ENCODE assay signal across 25 mouse cellular contexts in the genomic region with DNA sequence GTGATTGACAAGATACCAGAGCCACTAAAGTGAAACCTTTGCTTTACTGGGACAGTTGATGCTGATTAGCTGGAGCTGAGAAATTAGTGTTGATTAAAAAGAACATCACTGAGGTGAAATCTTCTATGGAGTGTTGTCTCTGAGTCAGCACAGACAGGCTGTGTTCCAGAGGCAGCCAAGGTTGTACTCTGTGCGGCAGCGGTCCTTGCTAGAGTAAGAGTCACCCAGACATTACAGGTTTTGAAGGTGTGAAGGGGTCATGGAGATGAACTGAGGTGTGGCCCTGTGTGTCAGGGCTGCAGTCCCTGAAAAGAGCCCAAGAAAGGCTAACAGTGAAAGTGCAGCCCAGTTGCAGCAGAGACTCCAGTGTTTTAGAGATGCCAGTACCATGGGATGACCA. TPM values are rescaled to one million over a fixed set of nuclear protein-coding genes. Genes with fewer than 3 reads are reported as not detected.
A peak's percentile ranks its signal among the peaks of the same experiment; 100 is the strongest.
DNase-seq lines count a peak whose midpoint lies in the region; ATAC-seq and TF ChIP-seq lines count a peak whose summit lies in the region.
"Had no signal": no experiment of that assay in that cellular context is flagged by ENCODE, and none has a peak within 500 bp of the region (broad histone marks: within the 10 kb centered on the region; RNA-seq: fewer than 3 reads in every experiment).

No protein-coding gene starts in this region.

- H3K4me2 ChIP-seq in CH12.LX (ENCODE audit: insufficient read depth, low read depth, poor library complexity, severe bottlenecking): 0 out of 2 replicates have a peak overlapping the region, but pooled peaks have one; percentile 27
- no peak overlapping the region for H3K4me2 ChIP-seq in midbrain, embryonic 14.5 days (ENCODE audit: low read length)
- H3K4me2 ChIP-seq: embryonic facial prominence, embryonic 13.5 days; embryonic facial prominence, embryonic 15.5 days; forebrain, embryonic 12.5 days had no signal

- DNase-seq in adrenal gland, adult 2 months: peak; percentile 41
- no peak for DNase-seq in adrenal gland, postnatal 4 days (ENCODE audit: low spot score in 2 of 2)
- DNase-seq in CH12.LX (ENCODE audit: extremely low read depth): no peak
- DNase-seq in adrenal gland, postnatal 14 days: peak; percentile 33
- DNase-seq in adrenal gland, postnatal 36 days: peak; percentile 25 to 31
- no peak for DNase-seq in neural tube, embryonic 10.5 days (ENCODE audit: extremely low spot score, low spot score)
- no peak for DNase-seq in midbrain, embryonic 14.5 days
- no peak for DNase-seq in spleen, adult 18-20 months
- DNase-seq: cerebellum, adult 11 months; cerebellum, adult 18-20 months; cerebellum, adult 8-10 months; cerebellum, adult 9-11 months; cerebellum, postnatal 14 days; cerebellum, postnatal 36 days; embryo, embryonic 11 days had no signal

- peaks cover 8 to 26% of the 10 kb centered on the region in 2 experiments for H3K4me1 ChIP-seq in CH12.LX (ENCODE audit: control insufficient read depth in 1 of 2, insufficient read depth in 2 of 2)
- no peaks in the 10 kb centered on the region for H3K4me1 ChIP-seq in midbrain, embryonic 14.5 days (ENCODE audit: control insufficient read depth, insufficient read depth, low read length)
- H3K4me1 ChIP-seq: embryonic facial prominence, embryonic 13.5 days; embryonic facial prominence, embryonic 15.5 days; forebrain, embryonic 10.5 days; forebrain, embryonic 12.5 days had no signal

- H3K4me3 ChIP-seq in CH12.LX (replicated peaks in 1 of 3; ENCODE audit: low read depth in 2 of 3, low read length in 2 of 3, poor library complexity in 1 of 3): no peak overlapping the region
- H3K4me3 ChIP-seq in midbrain, embryonic 14.5 days (replicated peaks; ENCODE audit: low read depth, low read length): no peak overlapping the region
- H3K4me3 ChIP-seq: embryonic facial prominence, embryonic 13.5 days; embryonic facial prominence, embryonic 15.5 days; erythroblast, embryonic 14.5 days; forebrain, embryonic 10.5 days; forebrain, embryonic 12.5 days had no signal

- TF ChIP-seq EP300 in CH12.LX (IDR thresholded peaks at IDR 0.05; ENCODE audit: low read length): no peak

- H3K9ac ChIP-seq in CH12.LX (ENCODE audit: insufficient read depth, low read depth): no peak overlapping the region
- no peak overlapping the region for H3K9ac ChIP-seq in midbrain, embryonic 14.5 days (replicated peaks; ENCODE audit: low read length)
- H3K9ac ChIP-seq: embryonic facial prominence, embryonic 13.5 days; embryonic facial prominence, embryonic 15.5 days; forebrain, embryonic 12.5 days had no signal

- no peaks in the 10 kb centered on the region for H3K79me2 ChIP-seq in CH12.LX (replicated peaks; ENCODE audit: control insufficient read depth, extremely low read depth, insufficient read depth, poor library complexity, severe bottlenecking)

- in situ Hi-C loops in CH12.LX (cut with MboI; ENCODE audit: low pct_ligation_motif_present, low pct_unique_long_range_greater_than_20kb, low sequenced_read_pairs): no loop called here

- no peak for TF ChIP-seq CTCF in CH12.LX (conservative IDR thresholded peaks at IDR 0.05 in 1 of 2, IDR thresholded peaks at IDR 0.05 in 1 of 2; ENCODE audit: low read depth in 2 of 2, low read length in 2 of 2)

- no peaks in the 10 kb centered on the region for H3K27me3 ChIP-seq in CH12.LX (replicated peaks)
- H3K27me3 ChIP-seq in midbrain, embryonic 14.5 days (ENCODE audit: control insufficient read depth, insufficient read depth, low read length): no peaks in the 10 kb centered on the region
- H3K27me3 ChIP-seq: embryonic facial prominence, embryonic 13.5 days; embryonic facial prominence, embryonic 15.5 days; forebrain, embryonic 12.5 days; Patski had no signal

- TF ChIP-seq RAD21 in CH12.LX (IDR thresholded peaks at IDR 0.05; ENCODE audit: low read depth, low read length): no peak

- no peaks in the 10 kb centered on the region for H3K36me3 ChIP-seq in CH12.LX (replicated peaks in 1 of 2; ENCODE audit: control insufficient read depth in 1 of 2, insufficient read depth in 1 of 2, low read length in 1 of 2)
- no peaks in the 10 kb centered on the region for H3K36me3 ChIP-seq in midbrain, embryonic 14.5 days (ENCODE audit: control insufficient read depth, insufficient read depth, low read length)
- H3K36me3 ChIP-seq: embryonic facial prominence, embryonic 13.5 days; embryonic facial prominence, embryonic 15.5 days; forebrain, embryonic 10.5 days; forebrain, embryonic 12.5 days; G1E had no signal

- ATAC-seq in midbrain, embryonic 14.5 days (ENCODE audit: low FRiP score, low TSS enrichment): no peak
- ATAC-seq: activated CD4-positive, CD25-positive, alpha-beta regulatory T cell, adult 4 months; forebrain, embryonic 14.5 days; forebrain, embryonic 16.5 days; Patski had no signal

- dilution Hi-C loops in CH12.LX (cut with MboI; ENCODE audit: extremely low pct_ligation_motif_present, extremely low pct_unique_long_range_greater_than_20kb, low sequenced_read_pairs): no loop called here

- no peak for TF ChIP-seq POLR2A in CH12.LX (IDR thresholded peaks at IDR 0.05; ENCODE audit: low read depth, low read length)

- H3K9me3 ChIP-seq in CH12.LX (replicated peaks; ENCODE audit: low read length): no peaks in the 10 kb centered on the region
- H3K9me3 ChIP-seq in midbrain, embryonic 14.5 days (ENCODE audit: control insufficient read depth, low read length): no peaks in the 10 kb centered on the region
- H3K9me3 ChIP-seq: embryonic facial prominence, embryonic 13.5 days; embryonic facial prominence, embryonic 15.5 days; forebrain, embryonic 10.5 days; forebrain, embryonic 12.5 days; G1E had no signal

- H3K27ac ChIP-seq in CH12.LX (ENCODE audit: insufficient read depth, low read depth): no peak overlapping the region
- H3K27ac ChIP-seq in midbrain, embryonic 14.5 days (replicated peaks; ENCODE audit: low read depth, low read length): no peak overlapping the region
- H3K27ac ChIP-seq: embryonic facial prominence, embryonic 13.5 days; embryonic facial prominence, embryonic 15.5 days; forebrain, embryonic 10.5 days; forebrain, embryonic 12.5 days had no signal

- 94% methylated on average over 2 of the region's 2 CpGs for WGBS in midbrain, embryonic 14.5 days

TF ChIP-seq in CH12.LX, 34 proteins besides CTCF, POLR2A, EP300 and RAD21:
- TF ChIP-seq USF1 (IDR thresholded peaks at IDR 0.05; ENCODE audit: low read depth, low read length) (no peak), MYC (IDR thresholded peaks at IDR 0.05; ENCODE audit: low read depth, low read length) (no peak), POLR2AphosphoS2 (IDR thresholded peaks at IDR 0.05; ENCODE audit: low read depth, low read length) (no peak), JUN (IDR thresholded peaks at IDR 0.05; ENCODE audit: insufficient read depth, low read depth, low read length) (no peak), MAFK (IDR thresholded peaks at IDR 0.05; ENCODE audit: insufficient replicate concordance, low read length) (no peak), IRF4 (IDR thresholded peaks at IDR 0.05; ENCODE audit: low read depth, low read length) (no peak), E2F4 (IDR thresholded peaks at IDR 0.05; ENCODE audit: insufficient replicate concordance, low read depth, low read length) (no peak), RCOR1 (conservative IDR thresholded peaks at IDR 0.05; ENCODE audit: low read depth, low read length) (no peak), BHLHE40 (IDR thresholded peaks at IDR 0.05; ENCODE audit: low read depth, low read length) (no peak), ELF1 (IDR thresholded peaks at IDR 0.05; ENCODE audit: low read depth, low read length) (no peak), CHD1 (IDR thresholded peaks at IDR 0.05; ENCODE audit: low read depth, low read length) (no peak), KAT2A (IDR thresholded peaks at IDR 0.05; ENCODE audit: insufficient replicate concordance, low read length) (no peak), TBP (conservative IDR thresholded peaks at IDR 0.05; ENCODE audit: low read depth, low read length) (no peak), UBTF (IDR thresholded peaks at IDR 0.05; ENCODE audit: low read depth, low read length) (no peak), HCFC1 (IDR thresholded peaks at IDR 0.05; ENCODE audit: low read depth, low read length) (no peak)
TF ChIP-seq in CH12.LX: peak in this region for 0.

RNA-seq across cellular contexts. Expression of gene Ywhaq, which starts 59.1 kb away (rescaled TPM):
- 100 to 1,000 TPM; 207 to 372 TPM for total RNA-seq in adrenal gland, adult 2 months (2021)
- polyA plus RNA-seq in adrenal gland, adult 2 months (2012; rRNA removed): 48.0 and 52.3 TPM in 2 replicates
- total RNA-seq in adrenal gland, postnatal 4 days (2021): 100 to 1,000 TPM; 268 to 301 TPM
- total RNA-seq in CH12.LX (2012; rRNA removed): 217 and 253 TPM in 2 replicates
- total RNA-seq in CH12.LX (2014; rRNA removed): 392 and 409 TPM in 2 replicates
- 207 and 234 TPM in 2 replicates for polyA plus RNA-seq in CH12.LX (2012; ENCODE audit: insufficient read length, low read depth)
- 257 and 263 TPM in 2 replicates for total RNA-seq in adrenal gland, postnatal 14 days (2021)
- 100 to 1,000 TPM; 285 to 364 TPM for total RNA-seq in adrenal gland, postnatal 36 days (2021)
- polyA plus RNA-seq in midbrain, embryonic 14.5 days (2014; fragmentation: Nextera tagmentation; extraction: Ambion mirVana): 1,283 and 1,390 TPM in 2 replicates

Comparison
In these comparisons a context has a peak if more than half of its experiments do, and no peak if none do; other contexts are left out.
1. DNase-seq: peak in adrenal gland, adult 2 months (single experiment), adrenal gland, postnatal 14 days (single experiment) and adrenal gland, postnatal 36 days (2 of 2); none in adrenal gland, postnatal 4 days (0 of 2), CH12.LX (single experiment), neural tube, embryonic 10.5 days (single experiment), midbrain, embryonic 14.5 days (single experiment) and spleen, adult 18-20 months (0 of 2).